In genomic region chr1:187232996-187233615, GRCm38 (mm10) we compare ENCODE assay signal across 22 mouse cellular contexts. TPM values are rescaled to one million over a fixed set of nuclear protein-coding genes. Genes with fewer than 3 reads are reported as not detected.
A peak's percentile ranks its signal among the peaks of the same experiment; 100 is the strongest.
DNase-seq lines count a peak whose midpoint lies in the region; ATAC-seq and TF ChIP-seq lines count a peak whose summit lies in the region.
"Had no signal": no experiment of that assay in that cellular context is flagged by ENCODE, and none has a peak within 500 bp of the region (broad histone marks: within the 10 kb centered on the region; RNA-seq: fewer than 3 reads in every experiment).

No protein-coding gene starts in this region.

- no peak overlapping the region for H3K9ac ChIP-seq in intestine, postnatal 0 days (ENCODE audit: low read depth, low read length)
- H3K9ac ChIP-seq in intestine, embryonic 15.5 days, result no peak overlapping the region
- H3K9ac ChIP-seq: forebrain, postnatal 0 days; hindbrain, embryonic 15.5 days; lung, embryonic 14.5 days had no signal

- WGBS in intestine, postnatal 0 days, result 78% methylated on average over 7 of the region's 7 CpGs
- WGBS in intestine, embryonic 15.5 days, result 74% methylated on average over 7 of the region's 7 CpGs

- peaks cover 5% of the 10 kb centered on the region; the same call in 1 of the 2 replicates for H3K4me1 ChIP-seq in intestine, postnatal 0 days (replicated peaks; ENCODE audit: control insufficient read depth, insufficient read depth, low read length)
- 0 out of 2 replicates have a peak, but pooled peaks cover 3% of the 10 kb centered on the region for H3K4me1 ChIP-seq in intestine, embryonic 15.5 days (replicated peaks)
- H3K4me1 ChIP-seq: hindbrain, embryonic 15.5 days had no signal

- H3K27me3 ChIP-seq in intestine, postnatal 0 days (replicated peaks; ENCODE audit: control insufficient read depth, insufficient read depth, low read length), result no peaks in the 10 kb centered on the region
- no peaks in the 10 kb centered on the region for H3K27me3 ChIP-seq in intestine, embryonic 15.5 days (replicated peaks)
- H3K27me3 ChIP-seq: hindbrain, embryonic 15.5 days; Patski had no signal

- peaks cover 13% of the 10 kb centered on the region; the same call in 1 of the 2 replicates for H3K36me3 ChIP-seq in intestine, postnatal 0 days (ENCODE audit: control insufficient read depth, insufficient read depth)
- no peaks in the 10 kb centered on the region for H3K36me3 ChIP-seq in intestine, embryonic 15.5 days
- H3K36me3 ChIP-seq: hindbrain, embryonic 15.5 days had no signal

- no peaks in the 10 kb centered on the region for H3K9me3 ChIP-seq in intestine, postnatal 0 days (ENCODE audit: control insufficient read depth)
- H3K9me3 ChIP-seq in intestine, embryonic 15.5 days, result no peaks in the 10 kb centered on the region
- H3K9me3 ChIP-seq: hindbrain, embryonic 15.5 days had no signal

- no peak for ATAC-seq in intestine, postnatal 0 days
- ATAC-seq in intestine, embryonic 15.5 days, result no peak
- no peak for ATAC-seq in erythroblast, adult 5-6 weeks (replicated peaks; ENCODE audit: low FRiP score, poor library complexity, severe bottlenecking)
- ATAC-seq: forebrain, postnatal 0 days; midbrain, embryonic 16.5 days; Patski had no signal

- peak; percentile 37 for TF ChIP-seq CTCF in intestine, postnatal 0 days (IDR thresholded peaks at IDR 0.05; ENCODE audit: low read depth)

- DNase-seq in R1 (ENCODE audit: low read depth, low spot score), result peak; percentile 59
- peak; percentile 40 for DNase-seq in cerebellum, adult 8-10 months
- peak; percentile 19 for DNase-seq in embryo, embryonic 11 days
- DNase-seq in left cerebral cortex, adult 18-20 months (ENCODE audit: low spot score in 2 of 2), result no peak
- no peak for DNase-seq in layer of hippocampus, adult 18-20 months (ENCODE audit: low spot score in 2 of 2)
- DNase-seq: adrenal gland, adult 8-10 months; forebrain, postnatal 0 days; gastrocnemius, postnatal 10 days; heart, adult 2 months; heart, postnatal 10 days; kidney, adult 9 months; retina, postnatal 1 day; thymus, postnatal 25 days had no signal

- H3K27ac ChIP-seq in intestine, postnatal 0 days (ENCODE audit: low read depth, low read length), result no peak overlapping the region
- H3K27ac ChIP-seq in intestine, embryonic 15.5 days, result no peak overlapping the region
- H3K27ac ChIP-seq: heart, adult 2 months; hindbrain, embryonic 15.5 days had no signal

- H3K4me3 ChIP-seq in intestine, postnatal 0 days (ENCODE audit: low read depth, low read length), result no peak overlapping the region
- no peak overlapping the region for H3K4me3 ChIP-seq in intestine, embryonic 15.5 days (replicated peaks)
- H3K4me3 ChIP-seq: heart, adult 2 months; hindbrain, embryonic 15.5 days had no signal

- H3K4me2 ChIP-seq in intestine, postnatal 0 days (replicated peaks; ENCODE audit: low read depth), result no peak overlapping the region
- H3K4me2 ChIP-seq in intestine, embryonic 15.5 days (replicated peaks), result no peak overlapping the region
- H3K4me2 ChIP-seq: hindbrain, embryonic 15.5 days; lung, embryonic 14.5 days had no signal

RNA-seq across cellular contexts. Expression of gene Gpatch2, which starts 17.8 kb away (rescaled TPM):
- 8.9 and 10.5 TPM in 2 replicates for polyA plus RNA-seq in intestine, postnatal 0 days (2015; fragmentation: Nextera tagmentation; extraction: Ambion mirVana)
- polyA plus RNA-seq in intestine, embryonic 15.5 days (2015; fragmentation: Nextera tagmentation; extraction: Ambion mirVana), result 16.8 and 17.4 TPM in 2 replicates
- 10 to 100 TPM; 20.8 to 21.5 TPM for total RNA-seq in left cerebral cortex, adult 18-20 months (2021)
- total RNA-seq in erythroblast, adult 5-6 weeks (2015; ENCODE audit: low replicate concordance), result 2.3 and 3.1 TPM in 2 replicates
- total RNA-seq in erythroblast, adult 5-6 weeks (2017; ENCODE audit: low replicate concordance), result 5.0 and 8.6 TPM in 2 replicates
- 10 to 100 TPM; 20.9 to 22.0 TPM for total RNA-seq in layer of hippocampus, adult 18-20 months (2021)

RNA-seq across cellular contexts. Expression of gene Spata17, which starts 17.8 kb away (rescaled TPM):
- polyA plus RNA-seq in intestine, postnatal 0 days (2015; fragmentation: Nextera tagmentation; extraction: Ambion mirVana), result 0.13 and 0.31 TPM in 2 replicates
- 0.85 and 1.2 TPM in 2 replicates for polyA plus RNA-seq in intestine, embryonic 15.5 days (2015; fragmentation: Nextera tagmentation; extraction: Ambion mirVana)
- under 1 TPM; 0.54 to 0.56 TPM for total RNA-seq in left cerebral cortex, adult 18-20 months (2021)
- not detected in 2 replicates for total RNA-seq in erythroblast, adult 5-6 weeks (2015; ENCODE audit: low replicate concordance)
- not detected in 2 replicates for total RNA-seq in erythroblast, adult 5-6 weeks (2017; ENCODE audit: low replicate concordance)
- total RNA-seq in layer of hippocampus, adult 18-20 months (2021), result 1 to 10 TPM in 1 of 2 experiments, under 1 TPM in 1; 0.71 to 1.1 TPM
- total RNA-seq: megakaryocyte, adult 5-6 weeks had no signal
- polyA plus RNA-seq: liver, adult 2 months had no signal

Comparison
In these comparisons a context has a peak if more than half of its experiments do, and no peak if none do; other contexts are left out.
1. DNase-seq: peak in R1 (single experiment), cerebellum, adult 8-10 months (single experiment) and embryo, embryonic 11 days (single experiment); none in left cerebral cortex, adult 18-20 months (0 of 2) and layer of hippocampus, adult 18-20 months (0 of 2).